Mouse (Mus musculus): ENCODE data around the gene Xpo4. TPM values are rescaled to one million over a fixed set of nuclear protein-coding genes. Genes with fewer than 3 reads are reported as not detected.

Gene Xpo4
- polyA plus RNA-seq, 1 experiment from 2014 or later: 37.1 TPM

GRCm38 (mm10) chr14:57576364-57577060 is 88.7 kb downstream of the Xpo4 start:
- no peak overlapping the region for H3K4me3 ChIP-seq (ENCODE audit: low read depth, low read length)
- peaks cover 22% of the 10 kb centered on the region for H3K36me3 ChIP-seq (ENCODE audit: insufficient read depth)
- no peaks in the 10 kb centered on the region; the same call in 1 of the 2 replicates for H3K9me3 ChIP-seq (ENCODE audit: low read depth, low read length)
- H3K27me3 ChIP-seq (ENCODE audit: insufficient read depth, low read length): no peaks in the 10 kb centered on the region
- no peak overlapping the region for H3K27ac ChIP-seq (ENCODE audit: low read depth)
- no peak for TF ChIP-seq CTCF (IDR thresholded peaks at IDR 0.05; ENCODE audit: low read depth)
- no peak overlapping the region for H3K9ac ChIP-seq
- whole genome bisulfite sequencing: 90% methylated on average over 2 of the region's 2 CpGs
- H3K4me1 ChIP-seq (ENCODE audit: insufficient read depth): no peaks in the 10 kb centered on the region
- H3K4me2 ChIP-seq: no peak overlapping the region
- DNase-seq: no peak
- ATAC-seq (ENCODE audit: insufficient read depth): no peak

GRCm38 (mm10) chr14:57574792-57575587 is 90.2 kb downstream of the Xpo4 start:
- Histone ChIP-seq H3K4me1 (ENCODE audit: insufficient read depth) (peaks cover 4% of the 10 kb centered on the region; the same call in 1 of the 2 replicates), H3K4me2 (no peak overlapping the region), H3K27me3 (ENCODE audit: insufficient read depth, low read length) (no peaks in the 10 kb centered on the region), H3K9me3 (ENCODE audit: low read depth, low read length) (no peaks in the 10 kb centered on the region; the same call in 1 of the 2 replicates), H3K9ac (no peak overlapping the region), H3K36me3 (ENCODE audit: insufficient read depth) (peaks cover 16% of the 10 kb centered on the region), H3K27ac (ENCODE audit: low read depth) (no peak overlapping the region), H3K4me3 (ENCODE audit: low read depth, low read length) (no peak overlapping the region)
- no peak for TF ChIP-seq CTCF (IDR thresholded peaks at IDR 0.05; ENCODE audit: low read depth)
- ATAC-seq (ENCODE audit: insufficient read depth) (no peak), DNase-seq (peak; percentile 37)
- WGBS: 73% methylated on average over 6 of the region's 6 CpGs

GRCm38 (mm10) chr14:57571155-57572133 is 93.8 kb downstream of the Xpo4 start, which contains the start of gene Eef1akmt1:
TSS of gene Eef1akmt1 (minus strand) at chr14:57571612.
- Histone ChIP-seq H3K9me3 (ENCODE audit: low read depth, low read length) (no peaks in the 10 kb centered on the region; the same call in 1 of the 2 replicates), H3K9ac (peak within 1 kb of the TSS; percentile 71), H3K4me3 (ENCODE audit: low read depth, low read length) (peak within 1 kb of the TSS; percentile 65), H3K36me3 (ENCODE audit: insufficient read depth) (peaks cover 8% of the 10 kb centered on the region; the same call in 1 of the 2 replicates), H3K4me2 (peak within 1 kb of the TSS; percentile 74), H3K27me3 (ENCODE audit: insufficient read depth, low read length) (no peaks in the 10 kb centered on the region), H3K4me1 (ENCODE audit: insufficient read depth) (peaks cover 4% of the 10 kb centered on the region; the same call in 1 of the 2 replicates), H3K27ac (ENCODE audit: low read depth) (peak within 1 kb of the TSS; percentile 71)
- 7% methylated on average over 35 of the region's 35 CpGs for WGBS
- DNase-seq (peak; percentile 98), ATAC-seq (ENCODE audit: insufficient read depth) (peak; percentile 99)
- no peak for TF ChIP-seq CTCF (IDR thresholded peaks at IDR 0.05; ENCODE audit: low read depth)

GRCm38 (mm10) chr14:57565626-57566025 is 99.6 kb downstream of the Xpo4 start:
- TF ChIP-seq CTCF (IDR thresholded peaks at IDR 0.05; ENCODE audit: low read depth): no peak
- peaks cover 1% of the 10 kb centered on the region; the same call in 1 of the 2 replicates for H3K4me1 ChIP-seq (ENCODE audit: insufficient read depth)
- H3K9ac ChIP-seq: no peak overlapping the region
- DNase-seq: no peak
- no peak for ATAC-seq (ENCODE audit: insufficient read depth)
- no peaks in the 10 kb centered on the region for H3K9me3 ChIP-seq (ENCODE audit: low read depth, low read length)
- 86% methylated on average over 6 of the region's 6 CpGs for WGBS
- no peak overlapping the region for H3K27ac ChIP-seq (ENCODE audit: low read depth)
- H3K27me3 ChIP-seq (ENCODE audit: insufficient read depth, low read length): no peaks in the 10 kb centered on the region
- peaks cover 6% of the 10 kb centered on the region; the same call in 1 of the 2 replicates for H3K36me3 ChIP-seq (ENCODE audit: insufficient read depth)
- H3K4me2 ChIP-seq: no peak overlapping the region
- no peak overlapping the region for H3K4me3 ChIP-seq (ENCODE audit: low read depth, low read length)

GRCm38 (mm10) chr14:57556922-57557321 is 108.3 kb downstream of the Xpo4 start:
- DNase-seq (no peak), ATAC-seq (ENCODE audit: insufficient read depth) (no peak)
- no peaks in the 10 kb centered on the region for H3K4me1 ChIP-seq (ENCODE audit: insufficient read depth)
- no peak overlapping the region for H3K4me3 ChIP-seq (ENCODE audit: low read depth, low read length)
- no peak overlapping the region for H3K4me2 ChIP-seq
- WGBS: 83% methylated on average over 1 of the region's 1 CpGs
- no peak overlapping the region for H3K27ac ChIP-seq (ENCODE audit: low read depth)
- 0 out of 2 replicates have a peak, but pooled peaks cover 2% of the 10 kb centered on the region for H3K36me3 ChIP-seq (ENCODE audit: insufficient read depth)
- H3K9ac ChIP-seq: no peak overlapping the region
- no peaks in the 10 kb centered on the region for H3K27me3 ChIP-seq (ENCODE audit: insufficient read depth, low read length)
- no peaks in the 10 kb centered on the region for H3K9me3 ChIP-seq (ENCODE audit: low read depth, low read length)
- no peak for TF ChIP-seq CTCF (IDR thresholded peaks at IDR 0.05; ENCODE audit: low read depth)

- no peak overlapping the region for H3K9ac ChIP-seq
- ATAC-seq (ENCODE audit: insufficient read depth): no peak
- no peak for DNase-seq
- H3K9me3 ChIP-seq (ENCODE audit: low read depth, low read length): no peaks in the 10 kb centered on the region
- TF ChIP-seq CTCF (IDR thresholded peaks at IDR 0.05; ENCODE audit: low read depth): no peak
- no peaks in the 10 kb centered on the region for H3K4me1 ChIP-seq (ENCODE audit: insufficient read depth)
- H3K4me2 ChIP-seq: no peak overlapping the region
- H3K27ac ChIP-seq (ENCODE audit: low read depth): no peak overlapping the region
- H3K4me3 ChIP-seq (ENCODE audit: low read depth, low read length): no peak overlapping the region
- H3K27me3 ChIP-seq (ENCODE audit: insufficient read depth, low read length): no peaks in the 10 kb centered on the region
- 0 out of 2 replicates have a peak, but pooled peaks cover 2% of the 10 kb centered on the region for H3K36me3 ChIP-seq (ENCODE audit: insufficient read depth)
- WGBS: 82% methylated on average over 7 of the region's 7 CpGs
These were observed 109.7 kb downstream of the Xpo4 start for GRCm38 (mm10) chr14:57555471-57556070.
